In genomic region chr5:110313127-110313526, GRCm38 (mm10) we compare ENCODE assay signal across 24 mouse cellular contexts. TPM values are rescaled to one million over a fixed set of nuclear protein-coding genes. Genes with fewer than 3 reads are reported as not detected.
"Had no signal": no experiment of that assay in that cellular context is flagged by ENCODE, and none has a peak within 500 bp of the region (broad histone marks: within the 10 kb centered on the region; RNA-seq: fewer than 3 reads in every experiment).

No protein-coding gene starts in this region.

- H3K27ac ChIP-seq: neural tube, embryonic 12.5 days; neural tube, embryonic 13.5 days; neural tube, embryonic 15.5 days; stomach, embryonic 15.5 days; stomach, postnatal 0 days had no signal

- H3K4me2 ChIP-seq: neural tube, embryonic 12.5 days; neural tube, embryonic 13.5 days; neural tube, embryonic 15.5 days; stomach, embryonic 15.5 days had no signal

- H3K9me3 ChIP-seq: neural tube, embryonic 12.5 days; neural tube, embryonic 13.5 days; neural tube, embryonic 15.5 days; stomach, embryonic 15.5 days had no signal

- H3K9ac ChIP-seq: neural tube, embryonic 12.5 days; neural tube, embryonic 13.5 days; neural tube, embryonic 15.5 days; stomach, embryonic 15.5 days had no signal

- DNase-seq: retina, postnatal 1 day; right cerebral cortex, adult 18-20 months; right cerebral cortex, postnatal 14 days; right cerebral cortex, postnatal 25 days; right cerebral cortex, postnatal 4 days; spleen, adult 18-20 months; thymus, adult 18-20 months; thymus, adult 2 months; thymus, postnatal 14 days; thymus, postnatal 25 days; thymus, postnatal 36 days; thymus, postnatal 4 days had no signal

- H3K4me3 ChIP-seq: neural tube, embryonic 12.5 days; neural tube, embryonic 13.5 days; neural tube, embryonic 15.5 days; stomach, embryonic 15.5 days had no signal

- H3K27me3 ChIP-seq: neural tube, embryonic 12.5 days; neural tube, embryonic 13.5 days; neural tube, embryonic 15.5 days; stomach, embryonic 15.5 days had no signal

- H3K4me1 ChIP-seq: neural tube, embryonic 12.5 days; neural tube, embryonic 13.5 days; neural tube, embryonic 15.5 days; stomach, embryonic 15.5 days had no signal

RNA-seq across cellular contexts. Expression of gene P2rx2, which starts 29.9 kb away (rescaled TPM):
- total RNA-seq: neutrophil, adult 5-6 weeks had no signal

RNA-seq across cellular contexts. Expression of gene Lrcol1, which starts 31.4 kb away (rescaled TPM):
- total RNA-seq: neutrophil, adult 5-6 weeks had no signal
- polyA plus RNA-seq: neural tube, embryonic 12.5 days; neural tube, embryonic 13.5 days; neural tube, embryonic 14.5 days; neural tube, embryonic 15.5 days; small intestine, adult 2 months; spleen, adult 2 months; stomach, embryonic 14.5 days; stomach, embryonic 15.5 days; stomach, embryonic 16.5 days; stomach, postnatal 0 days; urinary bladder, adult 2 months had no signal
